Mouse (Mus musculus): ENCODE measurements around the gene Ubash3b. TPM values are rescaled to one million over a fixed set of nuclear protein-coding genes. Genes with fewer than 3 reads are reported as not detected.
A peak's percentile ranks its signal among the peaks of the same experiment; 100 is the strongest.

The Ubash3b gene
- polyA plus RNA-seq, 1 experiment from 2014 or later, result 10.5 TPM

- 98% methylated on average over 8 of the region's 8 CpGs for whole genome bisulfite sequencing
- Histone ChIP-seq H3K4me1 (ENCODE audit: control insufficient read depth, insufficient read depth, low read length) (peaks cover 42% of the 10 kb centered on the region), H3K9me3 (ENCODE audit: control insufficient read depth, low read length) (no peaks in the 10 kb centered on the region), H3K9ac (ENCODE audit: low read depth, low read length) (no peak overlapping the region), H3K36me3 (ENCODE audit: control insufficient read depth, insufficient read depth, low read length) (no peaks in the 10 kb centered on the region), H3K4me3 (ENCODE audit: low read depth, low read length) (no peak overlapping the region), H3K27ac (replicated peaks; ENCODE audit: low read depth, low read length) (no peak overlapping the region), H3K27me3 (replicated peaks; ENCODE audit: control insufficient read depth, insufficient read depth, low read length) (no peaks in the 10 kb centered on the region), H3K4me2 (ENCODE audit: low read depth, low read length) (no peak overlapping the region)
- no peak for ATAC-seq (ENCODE audit: low read depth)
- DNase-seq (ENCODE audit: low spot score), result no peak
These were observed 57.8 kb downstream of the Ubash3b start for GRCm38 (mm10) chr9:41103722-41104121.

DNA sequence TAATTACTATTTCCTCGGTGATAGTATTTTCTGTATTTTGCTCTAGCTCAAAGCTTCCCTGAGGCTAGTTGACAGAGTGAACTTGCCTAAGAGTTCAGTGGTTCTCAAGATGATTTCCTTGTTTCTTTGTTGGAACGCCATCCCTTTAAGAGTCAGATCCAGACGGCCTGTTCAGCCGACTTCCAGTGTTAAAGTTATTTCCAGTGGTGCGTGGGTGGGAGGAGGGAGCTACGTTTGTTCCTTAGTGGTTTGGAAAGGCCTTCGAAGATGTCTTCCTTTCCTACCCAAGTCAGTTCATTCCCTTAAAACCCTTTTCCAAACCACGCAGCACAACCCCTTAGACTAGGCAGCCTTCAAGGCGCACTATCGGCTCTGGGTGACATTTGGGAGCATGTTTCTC lies 58.9 kb downstream of the Ubash3b start:
- Histone ChIP-seq H3K27ac (replicated peaks; ENCODE audit: low read depth, low read length) (no peak overlapping the region), H3K4me2 (ENCODE audit: low read depth, low read length) (no peak overlapping the region), H3K9me3 (ENCODE audit: control insufficient read depth, low read length) (no peaks in the 10 kb centered on the region), H3K27me3 (replicated peaks; ENCODE audit: control insufficient read depth, insufficient read depth, low read length) (no peaks in the 10 kb centered on the region), H3K36me3 (ENCODE audit: control insufficient read depth, insufficient read depth, low read length) (no peaks in the 10 kb centered on the region), H3K9ac (ENCODE audit: low read depth, low read length) (no peak overlapping the region), H3K4me3 (ENCODE audit: low read depth, low read length) (no peak overlapping the region), H3K4me1 (ENCODE audit: control insufficient read depth, insufficient read depth, low read length) (peaks cover 37% of the 10 kb centered on the region)
- no peak for DNase-seq (ENCODE audit: low spot score)
- WGBS, result 51% methylated on average over 10 of the region's 10 CpGs
- ATAC-seq (ENCODE audit: low read depth), result no peak

- ATAC-seq (ENCODE audit: low read depth), result peak; percentile 18; the same call in 1 of the 2 replicates
- Histone ChIP-seq H3K4me1 (ENCODE audit: control insufficient read depth, insufficient read depth, low read length) (peaks cover 30% of the 10 kb centered on the region), H3K36me3 (ENCODE audit: control insufficient read depth, insufficient read depth, low read length) (no peaks in the 10 kb centered on the region), H3K4me3 (ENCODE audit: low read depth, low read length) (no peak overlapping the region), H3K4me2 (ENCODE audit: low read depth, low read length) (no peak overlapping the region), H3K27me3 (replicated peaks; ENCODE audit: control insufficient read depth, insufficient read depth, low read length) (no peaks in the 10 kb centered on the region), H3K27ac (replicated peaks; ENCODE audit: low read depth, low read length) (peak overlapping the region; percentile 75), H3K9me3 (ENCODE audit: control insufficient read depth, low read length) (no peaks in the 10 kb centered on the region), H3K9ac (ENCODE audit: low read depth, low read length) (no peak overlapping the region)
- 57% methylated on average over 8 of the region's 8 CpGs for WGBS
- DNase-seq (ENCODE audit: low spot score), result no peak
These were observed 61.6 kb downstream of the Ubash3b start for GRCm38 (mm10) chr9:41099897-41100296.

DNA sequence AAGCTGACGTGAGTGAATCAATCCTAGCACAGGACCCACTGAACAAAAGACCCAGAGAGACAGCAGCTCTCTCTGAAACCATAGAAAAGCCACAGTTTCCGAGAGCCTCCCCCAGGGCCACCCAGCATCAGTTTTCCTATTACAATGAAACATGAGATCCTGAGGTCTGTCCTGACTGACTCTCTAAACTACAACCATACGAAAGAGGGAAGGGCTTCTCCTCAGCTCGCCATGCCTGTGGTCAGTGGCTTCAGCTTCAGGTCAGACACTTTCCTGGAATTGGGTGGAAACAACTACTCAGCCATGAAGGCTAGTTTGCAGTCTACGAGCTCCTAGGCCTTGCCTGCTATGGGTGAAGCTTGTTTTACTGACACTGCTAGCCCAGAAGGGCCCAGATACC lies 62.4 kb downstream of the Ubash3b start:
- no peak for ATAC-seq (ENCODE audit: low read depth)
- Histone ChIP-seq H3K9ac (ENCODE audit: low read depth, low read length) (no peak overlapping the region), H3K36me3 (ENCODE audit: control insufficient read depth, insufficient read depth, low read length) (no peaks in the 10 kb centered on the region), H3K4me1 (ENCODE audit: control insufficient read depth, insufficient read depth, low read length) (peaks cover 30% of the 10 kb centered on the region), H3K4me3 (ENCODE audit: low read depth, low read length) (no peak overlapping the region), H3K27me3 (replicated peaks; ENCODE audit: control insufficient read depth, insufficient read depth, low read length) (no peaks in the 10 kb centered on the region), H3K9me3 (ENCODE audit: control insufficient read depth, low read length) (no peaks in the 10 kb centered on the region), H3K27ac (replicated peaks; ENCODE audit: low read depth, low read length) (peak overlapping the region; percentile 75), H3K4me2 (ENCODE audit: low read depth, low read length) (no peak overlapping the region)
- 26% methylated on average over 5 of the region's 5 CpGs for WGBS
- peak; percentile 57 for DNase-seq (ENCODE audit: low spot score)

DNA sequence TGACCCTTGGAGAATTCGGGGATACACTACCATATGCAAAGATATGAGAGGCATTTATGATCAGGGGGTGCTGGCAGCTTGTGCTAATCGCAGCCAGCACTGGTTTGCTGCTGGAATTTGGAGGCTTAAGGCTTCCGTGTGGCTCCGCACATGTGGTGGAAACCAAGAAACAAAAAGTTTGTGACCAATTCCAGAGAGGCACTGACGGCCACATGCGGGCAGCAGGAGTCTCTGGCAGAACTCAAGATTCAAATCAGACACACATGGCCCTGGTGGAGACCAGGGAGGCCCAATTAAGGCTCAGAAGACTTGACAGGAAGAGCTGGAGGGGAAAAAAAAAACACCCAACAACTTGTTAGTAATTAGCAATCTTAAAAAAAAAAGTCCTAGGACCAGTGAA lies 63.4 kb downstream of the Ubash3b start:
- WGBS, result 50% methylated on average over 6 of the region's 6 CpGs

GRCm38 (mm10) chr9:41091993-41092392 lies 69.5 kb downstream of the Ubash3b start:
- Histone ChIP-seq H3K4me2 (ENCODE audit: low read depth, low read length) (no peak overlapping the region), H3K27me3 (replicated peaks; ENCODE audit: control insufficient read depth, insufficient read depth, low read length) (no peaks in the 10 kb centered on the region), H3K36me3 (ENCODE audit: control insufficient read depth, insufficient read depth, low read length) (no peaks in the 10 kb centered on the region), H3K4me3 (ENCODE audit: low read depth, low read length) (no peak overlapping the region), H3K9ac (ENCODE audit: low read depth, low read length) (no peak overlapping the region), H3K27ac (replicated peaks; ENCODE audit: low read depth, low read length) (no peak overlapping the region), H3K9me3 (ENCODE audit: control insufficient read depth, low read length) (no peaks in the 10 kb centered on the region), H3K4me1 (ENCODE audit: control insufficient read depth, insufficient read depth, low read length) (no peaks in the 10 kb centered on the region)
- ATAC-seq (ENCODE audit: low read depth) (no peak), DNase-seq (ENCODE audit: low spot score) (no peak)
- 84% methylated on average over 12 of the region's 12 CpGs for WGBS

More for the DNA sequence above, 63.4 kb downstream of the Ubash3b start:
- Histone ChIP-seq H3K9ac (ENCODE audit: low read depth, low read length) (no peak overlapping the region), H3K27ac (replicated peaks; ENCODE audit: low read depth, low read length) (peak overlapping the region; percentile 75), H3K36me3 (ENCODE audit: control insufficient read depth, insufficient read depth, low read length) (no peaks in the 10 kb centered on the region), H3K4me1 (ENCODE audit: control insufficient read depth, insufficient read depth, low read length) (peaks cover 29% of the 10 kb centered on the region), H3K9me3 (ENCODE audit: control insufficient read depth, low read length) (no peaks in the 10 kb centered on the region), H3K4me3 (ENCODE audit: low read depth, low read length) (no peak overlapping the region), H3K4me2 (ENCODE audit: low read depth, low read length) (no peak overlapping the region), H3K27me3 (replicated peaks; ENCODE audit: control insufficient read depth, insufficient read depth, low read length) (no peaks in the 10 kb centered on the region)
- ATAC-seq (ENCODE audit: low read depth) (no peak), DNase-seq (ENCODE audit: low spot score) (peak; percentile 64)

- no peak overlapping the region for H3K9ac ChIP-seq (ENCODE audit: low read depth, low read length)
- H3K4me3 ChIP-seq (ENCODE audit: low read depth, low read length), result no peak overlapping the region
- no peaks in the 10 kb centered on the region for H3K4me1 ChIP-seq (ENCODE audit: control insufficient read depth, insufficient read depth, low read length)
- H3K27ac ChIP-seq (replicated peaks; ENCODE audit: low read depth, low read length), result no peak overlapping the region
- H3K4me2 ChIP-seq (ENCODE audit: low read depth, low read length), result no peak overlapping the region
- WGBS, result 57% methylated on average over 7 of the region's 7 CpGs
- ATAC-seq (ENCODE audit: low read depth), result no peak
- H3K9me3 ChIP-seq (ENCODE audit: control insufficient read depth, low read length), result no peaks in the 10 kb centered on the region
- H3K36me3 ChIP-seq (ENCODE audit: control insufficient read depth, insufficient read depth, low read length), result no peaks in the 10 kb centered on the region
- no peak for DNase-seq (ENCODE audit: low spot score)
- H3K27me3 ChIP-seq (replicated peaks; ENCODE audit: control insufficient read depth, insufficient read depth, low read length), result no peaks in the 10 kb centered on the region
These were observed 70.3 kb downstream of the Ubash3b start for GRCm38 (mm10) chr9:41091187-41091586.

DNA sequence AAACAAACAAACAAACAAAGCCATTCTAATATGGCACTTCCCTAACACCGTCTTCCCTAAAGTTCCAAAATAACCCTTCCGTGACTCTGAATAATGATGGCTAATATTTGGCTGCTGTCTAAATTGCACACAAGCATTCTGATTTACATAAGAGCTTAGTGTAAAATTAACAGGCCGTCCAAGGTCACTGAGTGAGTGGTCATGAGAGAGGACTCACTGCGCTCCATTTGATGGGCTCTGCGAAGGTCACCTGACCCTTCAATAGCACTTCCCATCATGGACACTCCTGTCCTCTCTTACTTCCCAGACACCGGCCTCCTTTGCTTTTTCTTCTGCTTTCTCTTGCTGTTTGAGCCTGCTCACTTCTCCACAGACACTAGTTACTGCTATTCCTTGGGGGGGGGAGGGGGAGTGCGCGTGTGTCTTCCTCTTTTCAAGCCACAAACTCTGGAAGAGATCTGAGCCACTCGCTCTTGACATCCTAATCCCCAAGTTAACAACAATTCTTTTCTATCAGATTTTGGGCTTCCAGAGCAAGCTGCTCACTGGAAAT lies 73.6 kb downstream of the Ubash3b start:
- 81% methylated on average over 9 of the region's 9 CpGs for WGBS

GRCm38 (mm10) chr9:41084191-41084901 lies 77.2 kb downstream of the Ubash3b start:
- Histone ChIP-seq H3K36me3 (ENCODE audit: control insufficient read depth, insufficient read depth, low read length) (no peaks in the 10 kb centered on the region), H3K4me3 (ENCODE audit: low read depth, low read length) (no peak overlapping the region), H3K4me2 (ENCODE audit: low read depth, low read length) (no peak overlapping the region), H3K27me3 (replicated peaks; ENCODE audit: control insufficient read depth, insufficient read depth, low read length) (no peaks in the 10 kb centered on the region), H3K9ac (ENCODE audit: low read depth, low read length) (no peak overlapping the region), H3K27ac (replicated peaks; ENCODE audit: low read depth, low read length) (peak overlapping the region; percentile 9; the same call in 1 of the 2 replicates), H3K9me3 (ENCODE audit: control insufficient read depth, low read length) (no peaks in the 10 kb centered on the region), H3K4me1 (ENCODE audit: control insufficient read depth, insufficient read depth, low read length) (peaks cover 24% of the 10 kb centered on the region)
- peak; percentile 84 for ATAC-seq (ENCODE audit: low read depth)
- peak; percentile 85 for DNase-seq (ENCODE audit: low spot score)
- 25% methylated on average over 11 of the region's 11 CpGs for WGBS

More for the DNA sequence above, 73.6 kb downstream of the Ubash3b start:
- Histone ChIP-seq H3K4me3 (ENCODE audit: low read depth, low read length) (no peak overlapping the region), H3K27me3 (replicated peaks; ENCODE audit: control insufficient read depth, insufficient read depth, low read length) (no peaks in the 10 kb centered on the region), H3K4me1 (ENCODE audit: control insufficient read depth, insufficient read depth, low read length) (peaks cover 12% of the 10 kb centered on the region), H3K36me3 (ENCODE audit: control insufficient read depth, insufficient read depth, low read length) (no peaks in the 10 kb centered on the region), H3K4me2 (ENCODE audit: low read depth, low read length) (no peak overlapping the region), H3K9ac (ENCODE audit: low read depth, low read length) (no peak overlapping the region), H3K9me3 (ENCODE audit: control insufficient read depth, low read length) (no peaks in the 10 kb centered on the region), H3K27ac (replicated peaks; ENCODE audit: low read depth, low read length) (no peak overlapping the region)
- DNase-seq (ENCODE audit: low spot score) (no peak), ATAC-seq (ENCODE audit: low read depth) (no peak)
